ENCODE assay signal across 8 mouse cellular contexts in the genomic region with DNA sequence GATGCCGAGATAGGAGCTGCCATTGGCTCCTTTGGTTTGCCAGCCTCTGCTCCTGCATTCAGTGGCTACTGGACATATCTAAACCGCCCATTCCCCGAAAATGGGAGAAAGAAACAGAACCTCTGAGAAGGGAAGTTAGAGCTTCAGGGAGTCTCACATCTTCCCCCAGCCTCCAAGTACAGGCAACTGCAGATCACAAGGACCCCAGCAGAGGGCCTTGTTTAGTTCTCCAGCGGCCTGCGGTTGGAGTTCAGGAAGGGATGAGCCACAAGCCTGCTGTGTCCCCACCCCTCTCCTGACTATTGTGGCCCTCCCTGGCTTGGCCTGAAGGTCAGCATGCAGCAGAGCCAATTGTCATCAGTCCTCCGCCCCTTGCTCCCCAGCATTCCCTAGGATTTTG. TPM values are rescaled to one million over a fixed set of nuclear protein-coding genes. Genes with fewer than 3 reads are reported as not detected.
A peak's percentile ranks its signal among the peaks of the same experiment; 100 is the strongest.
DNase-seq lines count a peak whose midpoint lies in the region; ATAC-seq and TF ChIP-seq lines count a peak whose summit lies in the region.

No protein-coding gene starts in this region.

- no peak overlapping the region for H3K9ac ChIP-seq in intestine, postnatal 0 days (ENCODE audit: low read depth, low read length)

- WGBS in intestine, postnatal 0 days = 22% methylated on average over 6 of the region's 6 CpGs

- peaks cover 25% of the 10 kb centered on the region; the same call in 1 of the 2 replicates for H3K27me3 ChIP-seq in intestine, postnatal 0 days (replicated peaks; ENCODE audit: control insufficient read depth, insufficient read depth, low read length)

- H3K9me3 ChIP-seq in intestine, postnatal 0 days (ENCODE audit: control insufficient read depth) = no peaks in the 10 kb centered on the region

- peak overlapping the region; percentile 75 for H3K4me3 ChIP-seq in intestine, postnatal 0 days (ENCODE audit: low read depth, low read length)

- H3K27ac ChIP-seq in intestine, postnatal 0 days (ENCODE audit: low read depth, low read length) = peak overlapping the region; percentile 35; the same call in 1 of the 2 replicates

- peak overlapping the region; percentile 90 for H3K4me2 ChIP-seq in intestine, postnatal 0 days (replicated peaks; ENCODE audit: low read depth)

- ATAC-seq in intestine, postnatal 0 days = 0 out of 2 replicates have a peak, but pooled peaks have one; percentile 5
- peak; percentile 67 for ATAC-seq in megakaryocyte progenitor cell, adult 5-6 weeks (replicated peaks; ENCODE audit: poor library complexity)

- peak; percentile 9 to 25 for DNase-seq in spleen, adult 18-20 months
- DNase-seq in spleen, postnatal 14 days (ENCODE audit: low spot score in 2 of 2) = no peak
- peak; percentile 62 for DNase-seq in embryo, embryonic 9.5 days (ENCODE audit: extremely low spot score)
- peak; percentile 98 for DNase-seq in heart, adult 11 months
- DNase-seq in left cerebral cortex, postnatal 25 days (ENCODE audit: low spot score in 2 of 2) = peak; percentile 75 to 79
- peak; percentile 69 for DNase-seq in right cerebral cortex, postnatal 14 days

- no peaks in the 10 kb centered on the region for H3K4me1 ChIP-seq in intestine, postnatal 0 days (replicated peaks; ENCODE audit: control insufficient read depth, insufficient read depth, low read length)

- TF ChIP-seq CTCF in intestine, postnatal 0 days (IDR thresholded peaks at IDR 0.05; ENCODE audit: low read depth) = peak; percentile 72

- intact Hi-C loops in left cerebral cortex, postnatal 25 days (cut with DNase I) = loop anchor here (2.0 to 5.0 kb wide), 3 partner anchors 162 to 555 kb away; no protein-coding TSS in a partner anchor

- H3K36me3 ChIP-seq in intestine, postnatal 0 days (ENCODE audit: control insufficient read depth, insufficient read depth) = no peaks in the 10 kb centered on the region

RNA-seq across cellular contexts. Expression of gene Slco3a1, which starts 0.8 kb away (rescaled TPM):
- 7.4 and 8.1 TPM in 2 replicates for polyA plus RNA-seq in intestine, postnatal 0 days (2015; fragmentation: Nextera tagmentation; extraction: Ambion mirVana)
- 10 to 100 TPM; 52.5 to 56.1 TPM for total RNA-seq in left cerebral cortex, postnatal 25 days (2021)
- 31.7 and 44.6 TPM in 2 replicates for total RNA-seq in megakaryocyte progenitor cell, adult 5-6 weeks (2015)
- total RNA-seq in megakaryocyte progenitor cell, adult 5-6 weeks (2017) = 21.6 and 23.5 TPM in 2 replicates

Comparison
In these comparisons a context has a peak if more than half of its experiments do, and no peak if none do; other contexts are left out.
1. DNase-seq: peak in spleen, adult 18-20 months (2 of 2), embryo, embryonic 9.5 days (single experiment), heart, adult 11 months (single experiment), left cerebral cortex, postnatal 25 days (2 of 2) and right cerebral cortex, postnatal 14 days (single experiment); none in spleen, postnatal 14 days (0 of 2).